Mouse (Mus musculus) MEL (cell line): ENCODE data around the gene Slc25a22. TPM values are rescaled to one million over a fixed set of nuclear protein-coding genes. Genes with fewer than 3 reads are reported as not detected.

Source experiments
- DNase-seq: peaks from one replicate; pipeline ENCODE4 v3.0.0; 2011; ENCODE audit warnings: low read depth, low spot score
- H3K27ac ChIP-seq: 2 replicates; pipeline ENCODE4 v1.5.1; 2012; ENCODE audit warnings: low read depth, mild to moderate bottlenecking, control low read depth, low read length, moderate library complexity; ENCODE audit not compliant: control insufficient read depth
- H3K27me3 ChIP-seq, 2 experiments: fragments of 150-350 bp in 1 of 2; sonication (generic) in 1 of 2; 2 replicates each; pipeline ENCODE4 v1.6.1; 2012; ENCODE audit warnings: low read length in 2 of 2, mild to moderate bottlenecking in 2 of 2, improper control_type of control experiment in 1 of 2, moderate library complexity in 1 of 2; ENCODE audit not compliant: insufficient read depth in 2 of 2, control insufficient read depth in 1 of 2
- H3K36me3 ChIP-seq, 2 experiments: 2 replicates each; pipeline ENCODE4 v1.6.1; 2012 to 2014; ENCODE audit warnings: low read length in 2 of 2, improper control_type of control experiment in 1 of 2, inconsistent platforms in 1 of 2, mild to moderate bottlenecking in 1 of 2; ENCODE audit not compliant: insufficient read depth in 2 of 2, control insufficient read depth in 1 of 2
- H3K4me1 ChIP-seq, 2 experiments: fragments of 150-350 bp in 1 of 2; sonication (generic) in 1 of 2; 2 replicates each; pipeline ENCODE4 v1.6.1; 2012; ENCODE audit warnings: low read length in 2 of 2, improper control_type of control experiment in 1 of 2, mild to moderate bottlenecking in 1 of 2; ENCODE audit not compliant: insufficient read depth in 2 of 2, control insufficient read depth in 1 of 2
- H3K4me3 ChIP-seq, 2 experiments: fragments of 150-350 bp in 1 of 2; sonication (generic) in 1 of 2; 2 replicates each; pipeline ENCODE4 v1.5.1; 2012; ENCODE audit warnings: low read depth in 2 of 2, low read length in 2 of 2, mild to moderate bottlenecking in 2 of 2, moderate library complexity in 2 of 2, control low read depth in 1 of 2, improper control_type of control experiment in 1 of 2; ENCODE audit not compliant: control insufficient read depth in 1 of 2, insufficient read depth in 1 of 2
- H3K79me2 ChIP-seq: 2 replicates; pipeline ENCODE4 v1.6.1; 2012; ENCODE audit warnings: mild to moderate bottlenecking, low read length, moderate library complexity; ENCODE audit not compliant: control insufficient read depth, poor library complexity, insufficient read depth
- H3K9ac ChIP-seq: 2 replicates; pipeline ENCODE4 v1.6.1; 2012; ENCODE audit warnings: low read depth, mild to moderate bottlenecking, control low read depth, low read length, moderate library complexity; ENCODE audit not compliant: control insufficient read depth, poor library complexity, severe bottlenecking
- H3K9me3 ChIP-seq: fragments of 150-350 bp; sonication (generic); replicated peaks from 2 replicates; pipeline ENCODE4 v1.6.1; 2012; ENCODE audit warnings: mild to moderate bottlenecking, low read length, improper control_type of control experiment, moderate library complexity; ENCODE audit not compliant: insufficient read depth
- BHLHE40 ChIP-seq: IDR thresholded peaks from 2 replicates; pipeline ENCODE4 v1.6.1; 2012; ENCODE audit warnings: low read depth, mild to moderate bottlenecking, inconsistent platforms, low read length, improper control_type of control experiment, borderline replicate concordance
- CHD1 ChIP-seq: IDR thresholded peaks from 2 replicates; pipeline ENCODE4 v1.6.1; 2012; ENCODE audit warnings: low read depth, mild to moderate bottlenecking, inconsistent platforms, low read length, improper control_type of control experiment
- E2F4 ChIP-seq: IDR thresholded peaks from 2 replicates; pipeline ENCODE4 v1.6.1; 2011; ENCODE audit warnings: low read depth, low read length, improper control_type of control experiment, borderline replicate concordance
- EP300 ChIP-seq, 2 experiments: IDR thresholded peaks; 2 replicates each; pipeline ENCODE4 v1.6.1; 2011; ENCODE audit warnings: improper control_type of control experiment in 2 of 2, low read length in 2 of 2, low read depth in 1 of 2, mild to moderate bottlenecking in 1 of 2
- ETS1 ChIP-seq: IDR thresholded peaks from 2 replicates; pipeline ENCODE4 v1.6.1; 2012; ENCODE audit warnings: low read depth, mild to moderate bottlenecking, inconsistent platforms, low read length, improper control_type of control experiment, moderate library complexity
- GATA1 ChIP-seq: IDR thresholded peaks from 2 replicates; pipeline ENCODE4 v1.6.1; 2011; ENCODE audit warnings: low read depth, low read length, improper control_type of control experiment
- HCFC1 ChIP-seq: IDR thresholded peaks from 2 replicates; pipeline ENCODE4 v1.6.1; 2012; ENCODE audit warnings: low read depth, mild to moderate bottlenecking, inconsistent platforms, low read length, improper control_type of control experiment, moderate library complexity
- MAX ChIP-seq: IDR thresholded peaks from 2 replicates; pipeline ENCODE4 v1.6.1; 2011; ENCODE audit warnings: low read length, improper control_type of control experiment
- MAZ ChIP-seq: IDR thresholded peaks from 2 replicates; pipeline ENCODE4 v1.6.1; 2012; ENCODE audit warnings: low read depth, mild to moderate bottlenecking, inconsistent platforms, low read length, improper control_type of control experiment
- MEF2A ChIP-seq: IDR thresholded peaks from 2 replicates; pipeline ENCODE4 v1.6.1; 2014; ENCODE audit warnings: low read depth, mild to moderate bottlenecking, inconsistent platforms, low read length, improper control_type of control experiment; ENCODE audit not compliant: poor library complexity, insufficient replicate concordance, severe bottlenecking; ENCODE audit errors: extremely low read depth
- MYB ChIP-seq: IDR thresholded peaks from 2 replicates; pipeline ENCODE4 v1.6.1; 2011; ENCODE audit warnings: mild to moderate bottlenecking, low read depth, low read length, improper control_type of control experiment
- MYC ChIP-seq: IDR thresholded peaks from 2 replicates; pipeline ENCODE4 v1.6.1; 2011; ENCODE audit warnings: low read depth, mild to moderate bottlenecking, low read length, improper control_type of control experiment, moderate library complexity
- RAD21 ChIP-seq: IDR thresholded peaks from 2 replicates; pipeline ENCODE4 v1.6.1; 2011; ENCODE audit warnings: mild to moderate bottlenecking, low read depth, low read length, improper control_type of control experiment
- RCOR1 ChIP-seq: IDR thresholded peaks from 2 replicates; pipeline ENCODE4 v1.6.1; 2012; ENCODE audit warnings: low read depth, mild to moderate bottlenecking, inconsistent platforms, low read length, improper control_type of control experiment
- TAL1 ChIP-seq: IDR thresholded peaks from 2 replicates; pipeline ENCODE4 v1.6.1; 2012; ENCODE audit warnings: mild to moderate bottlenecking, inconsistent platforms, low read length, moderate library complexity, mixed read lengths
- TCF12 ChIP-seq: IDR thresholded peaks from 2 replicates; pipeline ENCODE4 v1.6.1; 2014; ENCODE audit warnings: low read depth, mild to moderate bottlenecking, inconsistent platforms, low read length, improper control_type of control experiment, moderate library complexity
- UBTF ChIP-seq: IDR thresholded peaks from 2 replicates; pipeline ENCODE4 v1.6.1; 2012; ENCODE audit warnings: low read depth, mild to moderate bottlenecking, inconsistent platforms, low read length, improper control_type of control experiment, moderate library complexity, borderline replicate concordance; ENCODE audit not compliant: insufficient read depth
- ZC3H11A ChIP-seq: IDR thresholded peaks from 2 replicates; pipeline ENCODE4 v1.6.1; 2012; ENCODE audit warnings: low read depth, mild to moderate bottlenecking, inconsistent platforms, low read length, improper control_type of control experiment
- ZNF384 ChIP-seq: IDR thresholded peaks from 2 replicates; pipeline ENCODE4 v1.6.1; 2012; ENCODE audit warnings: low read depth, mild to moderate bottlenecking, inconsistent platforms, low read length, improper control_type of control experiment
- polyA plus RNA-seq, 2 experiments: library from polyadenylated mRNA; stranded (reverse) in 1 of 2; unstranded in 1 of 2; fragments of >175 nt in 1 of 2; fragments of >200 nt in 1 of 2; gene quantifications; 2 replicates each; pipeline versions ENCODE4 v1.2.1 to v1.2.4; 2012; ENCODE audit warnings: low replicate concordance in 2 of 2, low read depth in 1 of 2; ENCODE audit not compliant: insufficient read length in 2 of 2, insufficient read depth in 1 of 2, missing spikeins in 1 of 2
- total RNA-seq: library from RNA; depleted of rRNA; stranded (reverse); fragments of 300-350 nt; gene quantifications from 2 replicates; pipeline ENCODE4 v1.2.3, GENCODE M21; 2012

Gene Slc25a22
- total and polyA plus RNA-seq, 3 experiments, result 23.8 to 46.0 TPM; not detected in 1

- Histone ChIP-seq H3K4me1 (peaks cover 1 to 11% of the 10 kb centered on the region in 2 experiments), H3K9me3 (no peaks in the 10 kb centered on the region), H3K36me3 (peaks cover 0 to 1% of the 10 kb centered on the region in 2 experiments; a peak in 2 of 4 replicates), H3K27ac (no peak overlapping the region), H3K9ac (no peak overlapping the region), H3K4me3 (no peak overlapping the region), H3K79me2 (no peaks in the 10 kb centered on the region), H3K27me3 (no peaks in the 10 kb centered on the region)
- DNase-seq, result no peak
- TF ChIP-seq BHLHE40 (no peak), E2F4 (no peak), ZC3H11A (no peak), ZNF384 (no peak)
Measured at GRCm38 (mm10) chr7:141461521-141462332, 24.0 kb upstream of the Slc25a22 start.

- H3K4me1 ChIP-seq, result peaks cover 0 to 8% of the 10 kb centered on the region in 2 experiments; a peak in 1 of 4 replicates
- H3K4me3 ChIP-seq, result no peak within 1 kb of the TSS
- no peaks in the 10 kb centered on the region for H3K36me3 ChIP-seq
- H3K27ac ChIP-seq, result no peak within 1 kb of the TSS
- TF ChIP-seq TAL1 (no peak), RAD21 (no peak), MYC (no peak), E2F4 (no peak), MAX (no peak), MYB (no peak), UBTF (no peak), CHD1 (no peak), TCF12 (no peak), GATA1 (no peak), EP300 (IDR thresholded peaks at IDR 0.05; ENCODE audit: low read depth in 1 of 2, low read length in 2 of 2) (no peak), MAZ (no peak), MEF2A (no peak), RCOR1 (no peak), ZNF384 (no peak), BHLHE40 (no peak), HCFC1 (no peak), ETS1 (no peak)
- H3K9me3 ChIP-seq, result no peaks in the 10 kb centered on the region
- no peaks in the 10 kb centered on the region; the same call in 1 of the 2 replicates for H3K79me2 ChIP-seq
- H3K9ac ChIP-seq, result no peak within 1 kb of the TSS
- DNase-seq, result no peak
- H3K27me3 ChIP-seq, result no peaks in the 10 kb centered on the region
Measured at GRCm38 (mm10) chr7:141460391-141461113, 22.9 kb upstream of the Slc25a22 start, which contains the start of gene Cracr2b. Gene Cracr2b, plus strand, starts transcription at chr7:141461094.
